Mouse (Mus musculus): ENCODE measurements around the gene Sp1. TPM values are rescaled to one million over a fixed set of nuclear protein-coding genes. Genes with fewer than 3 reads are reported as not detected.

The Sp1 gene
- 21.8 TPM in 2 replicates for polyA plus RNA-seq (2012; rRNA removed)

GRCm38 (mm10) chr15:102405489-102406195, at the start of gene Sp1:
Gene Sp1 (plus strand): TSS chr15:102406143.

GRCm38 (mm10) chr15:102366733-102367344, 39.1 kb upstream of the Sp1 start, which contains the start of gene Sp7:
Gene Sp7 (minus strand): TSS chr15:102367182.

GRCm38 (mm10) chr15:102445146-102445545, 39.2 kb downstream of the Sp1 start, which contains the start of gene Amhr2:
Gene Amhr2 (plus strand): TSS chr15:102445367.

GRCm38 (mm10) chr15:102458904-102459317, 53.0 kb downstream of the Sp1 start, which contains the start of gene Prr13:
Gene Prr13 (plus strand): TSS chr15:102459028.

GRCm38 (mm10) chr15:102470183-102470604, 64.3 kb downstream of the Sp1 start, which contains the start of gene Pcbp2:
Gene Pcbp2 (plus strand): TSS chr15:102470539.

Other genes starting within 250 kb of the Sp1 start
- gene Zfp740, start 202.9 kb upstream of the Sp1 start, polyA plus RNA-seq (2012; rRNA removed): 104 and 115 TPM in 2 replicates
- 53.4 and 66.2 TPM in 2 replicates for gene Csad, start 201.4 kb upstream of the Sp1 start, polyA plus RNA-seq (2012; rRNA removed)
- 0.44 and 1.0 TPM in 2 replicates for gene Itgb7, start 174.2 kb upstream of the Sp1 start, polyA plus RNA-seq (2012; rRNA removed)
- gene Rarg, start 148.6 kb upstream of the Sp1 start, polyA plus RNA-seq (2012; rRNA removed): 10.4 and 29.3 TPM in 2 replicates
- 0.32 and 0.73 TPM in 2 replicates for gene Gm9918, start 135.6 kb upstream of the Sp1 start, polyA plus RNA-seq (2012; rRNA removed)
- gene Mfsd5, start 126.7 kb upstream of the Sp1 start, polyA plus RNA-seq (2012; rRNA removed): 39.0 and 40.3 TPM in 2 replicates
- 16.3 and 17.7 TPM in 2 replicates for gene Espl1, start 109.9 kb upstream of the Sp1 start, polyA plus RNA-seq (2012; rRNA removed)
- 418 and 443 TPM in 2 replicates for gene Pfdn5, start 80.0 kb upstream of the Sp1 start, polyA plus RNA-seq (2012; rRNA removed)
- gene Myg1, start 74.4 kb upstream of the Sp1 start, polyA plus RNA-seq (2012; rRNA removed): 116 and 117 TPM in 2 replicates
- gene Aaas, start 55.4 kb upstream of the Sp1 start, polyA plus RNA-seq (2012; rRNA removed): 49.4 and 50.3 TPM in 2 replicates
- 4.1 and 7.9 TPM in 2 replicates for gene Sp7, start 39.0 kb upstream of the Sp1 start, polyA plus RNA-seq (2012; rRNA removed)
- 0.58 and 0.82 TPM in 2 replicates for gene Amhr2, start 39.2 kb downstream of the Sp1 start, polyA plus RNA-seq (2012; rRNA removed)
- gene Prr13, start 52.9 kb downstream of the Sp1 start, polyA plus RNA-seq (2012; rRNA removed): 98.8 and 101 TPM in 2 replicates
- gene Pcbp2, start 64.4 kb downstream of the Sp1 start, polyA plus RNA-seq (2012; rRNA removed): 555 and 600 TPM in 2 replicates
- not detected in 2 replicates for gene Gm10337, start 97.6 kb downstream of the Sp1 start, polyA plus RNA-seq (2012; rRNA removed)
- 69.0 and 72.9 TPM in 2 replicates for gene Map3k12, start 110.9 kb downstream of the Sp1 start, polyA plus RNA-seq (2012; rRNA removed)
- 146 TPM in 2 replicates for gene Tarbp2, start 112.0 kb downstream of the Sp1 start, polyA plus RNA-seq (2012; rRNA removed)
- gene Npff, start 118.8 kb downstream of the Sp1 start, polyA plus RNA-seq (2012; rRNA removed): 7.6 and 8.6 TPM in 2 replicates
- gene Gm28047, start 218.9 kb downstream of the Sp1 start, polyA plus RNA-seq (2012; rRNA removed): 0.09 TPM in 1 of 2 replicates, not detected in the other
- 44.6 and 60.1 TPM in 2 replicates for gene Atf7, start 219.3 kb downstream of the Sp1 start, polyA plus RNA-seq (2012; rRNA removed)